Mouse (Mus musculus): ENCODE data around the gene Sv2a. TPM values are rescaled to one million over a fixed set of nuclear protein-coding genes. Genes with fewer than 3 reads are reported as not detected.
"Not testable (repeated sequence)": the region's sequence is repeated elsewhere in the genome, so short reads cannot be mapped to it uniquely, and the experiment has no call there.

Sv2a gene
- polyA plus RNA-seq, 1 experiment: 136 TPM

DNA sequence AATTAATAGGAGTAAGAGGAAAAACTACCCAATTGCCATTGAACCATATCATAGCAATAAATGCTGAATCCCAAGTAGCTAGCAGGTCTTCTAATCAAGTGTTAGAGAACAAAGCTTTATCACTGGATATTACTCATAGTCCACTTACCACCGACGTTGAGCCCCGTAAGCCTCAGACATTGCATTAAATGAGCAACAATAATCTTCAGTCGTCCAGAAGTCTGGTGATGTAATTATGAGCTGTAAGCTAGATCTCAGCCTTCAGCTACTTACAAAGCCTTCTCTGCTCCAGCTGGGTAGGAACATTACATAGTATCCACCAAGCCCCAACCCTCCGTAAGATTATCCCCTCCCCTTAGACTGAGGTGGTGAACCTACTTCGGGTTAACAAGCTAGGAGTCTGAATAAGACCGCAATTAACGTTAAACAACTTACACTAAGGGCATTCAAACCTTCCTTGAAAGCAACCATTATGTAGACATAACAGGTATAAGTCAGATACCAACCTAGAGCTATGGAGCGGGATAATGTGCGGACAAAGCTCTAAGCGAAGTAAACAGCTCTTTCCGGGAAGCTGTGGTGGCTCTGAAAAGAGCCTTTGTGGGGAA is 57.1 kb downstream of the Sv2a start:
- DNase-seq (ENCODE audit: low read depth): peak; percentile 41
- TF ChIP-seq CTCF (IDR thresholded peaks at IDR 0.05; ENCODE audit: borderline replicate concordance, extremely low read depth, insufficient read depth, insufficient read length): no peak
- no peak for TF ChIP-seq POLR2A (IDR thresholded peaks at IDR 0.05; ENCODE audit: borderline replicate concordance, extremely low read depth, insufficient read depth, insufficient read length, poor library complexity, severe bottlenecking)

DNA sequence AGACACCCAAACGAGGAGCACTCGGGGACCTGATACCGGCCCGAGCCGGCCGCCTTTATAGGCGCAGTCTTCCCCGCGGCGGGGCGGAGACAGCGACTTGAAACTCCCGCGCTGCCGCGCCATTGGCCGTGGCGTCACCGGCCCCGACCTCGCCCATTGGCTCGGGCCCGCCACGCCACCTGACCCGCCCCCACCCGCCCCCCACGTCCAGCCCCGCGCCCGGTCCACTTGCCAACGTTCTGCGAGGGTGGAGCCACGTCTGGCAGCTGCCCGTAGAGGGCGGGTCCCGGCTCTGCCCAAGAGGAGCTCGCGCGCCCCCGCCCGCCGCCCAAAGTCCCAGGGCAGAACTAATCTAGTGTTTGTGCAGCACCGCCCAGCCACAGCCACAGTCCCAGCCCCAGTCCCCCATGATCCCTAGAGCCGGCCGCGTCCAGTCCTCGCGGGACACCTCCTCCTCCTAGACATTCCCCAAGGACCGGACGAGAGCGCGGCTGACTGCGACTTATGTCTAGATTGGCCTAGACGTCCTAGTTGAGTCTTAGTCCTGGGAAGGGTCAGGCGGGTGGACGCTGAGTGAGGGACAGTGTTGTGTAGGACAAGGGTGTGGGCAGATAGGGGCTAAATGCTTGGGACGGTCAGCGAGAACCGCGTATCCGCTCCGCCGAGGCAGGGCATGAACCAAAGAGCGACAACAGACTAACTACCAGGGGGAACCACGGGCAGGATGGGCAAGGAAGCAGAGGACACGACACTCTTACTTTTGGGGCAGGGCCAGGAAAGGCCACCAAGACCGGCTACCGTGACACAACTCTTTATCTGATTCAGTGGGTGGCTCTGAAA is 58.2 kb downstream of the Sv2a start, which contains the start of gene Hist2h3c2:
Hist2h3c2 (minus strand) TSS at position 174 of the 840 bp plus-strand sequence.
- DNase-seq (ENCODE audit: low read depth): not testable (repeated sequence)

DNA sequence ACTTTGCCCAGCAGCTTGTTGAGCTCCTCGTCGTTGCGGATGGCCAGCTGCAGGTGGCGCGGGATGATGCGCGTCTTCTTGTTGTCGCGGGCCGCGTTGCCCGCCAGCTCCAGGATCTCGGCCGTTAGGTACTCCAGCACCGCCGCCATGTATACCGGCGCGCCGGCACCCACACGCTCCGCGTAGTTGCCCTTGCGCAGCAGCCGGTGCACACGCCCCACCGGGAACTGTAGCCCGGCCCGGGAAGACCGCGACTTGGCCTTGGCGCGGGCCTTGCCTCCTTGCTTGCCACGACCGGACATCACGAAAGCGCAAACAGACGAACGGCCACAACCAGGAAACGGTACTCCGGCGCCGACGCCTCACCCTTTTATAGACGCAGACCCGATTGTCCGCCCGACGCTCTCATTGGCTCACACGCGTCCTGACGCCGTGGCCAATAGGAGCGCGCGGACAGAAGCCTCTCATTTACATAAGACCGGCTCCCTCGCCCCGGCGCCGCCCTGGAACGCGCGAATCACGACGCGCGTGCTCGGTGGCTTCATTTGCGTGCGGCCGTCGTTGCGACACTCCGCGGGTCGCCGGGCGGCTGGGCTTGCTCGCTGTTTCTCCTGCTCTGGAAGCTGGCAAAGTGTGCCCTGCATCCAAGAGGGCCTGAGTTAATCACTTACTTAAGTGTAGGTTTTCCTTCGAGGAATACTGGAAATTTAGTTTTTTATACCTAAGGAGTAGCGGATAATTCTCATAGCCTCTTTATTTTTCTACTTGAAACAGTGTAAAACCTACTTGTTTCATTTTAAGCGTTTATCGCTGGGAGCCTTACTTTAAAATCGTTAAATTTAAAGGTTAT is 59.2 kb downstream of the Sv2a start, which contains the start of gene Hist2h2aa2:
Hist2h2aa2 (minus strand) TSS at position 328 of the 850 bp plus-strand sequence.
- DNase-seq (ENCODE audit: low read depth): peak; percentile 91

DNA sequence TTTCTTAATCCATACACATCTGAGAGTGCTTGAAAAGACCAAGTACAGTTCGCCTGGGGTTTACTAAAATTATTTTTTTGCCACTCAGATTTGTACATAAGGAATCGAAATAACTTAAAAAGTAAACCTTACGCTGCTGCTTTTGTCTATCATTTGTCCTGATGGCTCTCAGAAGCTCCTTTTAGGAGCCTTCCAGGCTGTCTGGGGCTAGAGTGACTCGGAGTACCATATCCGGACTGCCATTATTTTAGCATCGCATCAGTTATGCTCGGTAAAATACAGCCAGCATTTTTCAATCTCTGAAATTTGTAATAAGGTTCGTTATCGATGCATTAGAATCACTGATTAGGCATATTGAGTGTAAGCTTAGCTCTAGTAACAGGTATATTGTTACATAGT is 59.8 kb downstream of the Sv2a start:
- DNase-seq (ENCODE audit: low read depth): no peak
- TF ChIP-seq POLR2A (IDR thresholded peaks at IDR 0.05; ENCODE audit: borderline replicate concordance, extremely low read depth, insufficient read depth, insufficient read length, poor library complexity, severe bottlenecking) (no peak), CTCF (IDR thresholded peaks at IDR 0.05; ENCODE audit: borderline replicate concordance, extremely low read depth, insufficient read depth, insufficient read length) (no peak)

DNA sequence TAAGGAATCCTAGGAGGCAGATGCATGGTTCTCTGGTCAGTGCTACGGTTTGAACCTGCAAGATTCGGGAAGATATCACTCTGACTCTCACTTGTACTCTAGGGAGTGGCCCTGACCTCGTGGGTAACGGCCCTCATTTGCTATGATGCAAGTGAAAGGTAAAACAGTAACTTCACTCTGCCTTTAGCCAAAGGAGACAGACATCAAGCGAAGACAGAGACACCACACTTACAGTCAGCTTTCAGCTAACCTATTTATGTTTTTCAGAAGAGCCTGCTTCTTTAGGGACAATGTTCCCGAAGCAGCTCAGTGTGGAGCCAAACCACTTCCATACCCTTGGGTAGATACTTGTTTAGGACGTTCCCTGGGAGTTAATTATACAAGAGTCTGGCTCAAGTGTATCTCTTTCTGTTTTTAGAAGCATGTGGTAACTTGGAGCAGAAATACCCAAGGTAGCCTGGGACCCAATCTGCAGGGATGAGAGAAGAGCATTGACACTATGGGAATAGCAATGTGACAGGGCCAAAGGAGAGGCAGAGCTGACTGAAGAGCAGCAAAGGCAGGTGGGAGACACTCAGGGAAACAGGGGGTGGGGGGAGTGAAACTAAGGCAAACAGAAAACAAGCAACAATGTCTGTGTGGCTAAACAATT is 63.1 kb downstream of the Sv2a start:
- TF ChIP-seq POLR2A (IDR thresholded peaks at IDR 0.05; ENCODE audit: borderline replicate concordance, extremely low read depth, insufficient read depth, insufficient read length, poor library complexity, severe bottlenecking) (no peak), CTCF (IDR thresholded peaks at IDR 0.05; ENCODE audit: borderline replicate concordance, extremely low read depth, insufficient read depth, insufficient read length) (no peak)
- DNase-seq (ENCODE audit: low read depth): no peak

Other genes starting within 250 kb of the Sv2a start
- 180 and 199 TPM in 2 replicates for gene Plekho1, start 185.2 kb upstream of the Sv2a start, polyA plus RNA-seq (2012; rRNA removed)
- gene Vps45, start 122.7 kb upstream of the Sv2a start, polyA plus RNA-seq (2012; rRNA removed): 30.8 and 31.3 TPM in 2 replicates
- 7.0 and 8.6 TPM in 2 replicates for gene Otud7b, start 76.6 kb upstream of the Sv2a start, polyA plus RNA-seq (2012; rRNA removed)
- 10.1 and 10.2 TPM in 2 replicates for gene Mtmr11, start 19.1 kb upstream of the Sv2a start, polyA plus RNA-seq (2012; rRNA removed)
- 112 and 140 TPM in 2 replicates for gene Sf3b4, start 8.8 kb upstream of the Sv2a start, polyA plus RNA-seq (2012; rRNA removed)
- gene Bola1, start 38.6 kb downstream of the Sv2a start, polyA plus RNA-seq (2012; rRNA removed): 48.1 and 54.5 TPM in 2 replicates
- gene Hist2h2ab, start 38.7 kb downstream of the Sv2a start, polyA plus RNA-seq (2012; rRNA removed): 2.2 and 10.2 TPM in 2 replicates
- 8.3 and 12.6 TPM in 2 replicates for gene Hist2h2ac, start 39.7 kb downstream of the Sv2a start, polyA plus RNA-seq (2012; rRNA removed)
- 12.3 and 19.6 TPM in 2 replicates for gene Hist2h2be, start 40.0 kb downstream of the Sv2a start, polyA plus RNA-seq (2012; rRNA removed)
- 62.0 and 84.4 TPM in 2 replicates for gene Hist2h3c2, start 58.0 kb downstream of the Sv2a start, polyA plus RNA-seq (2012; rRNA removed)
- gene Hist2h2aa2, start 59.1 kb downstream of the Sv2a start, polyA plus RNA-seq (2012; rRNA removed): 7.9 and 27.8 TPM in 2 replicates
- 90.6 and 97.0 TPM in 2 replicates for gene Hist2h2aa1, start 64.3 kb downstream of the Sv2a start, polyA plus RNA-seq (2012; rRNA removed)
- not detected in 2 replicates for gene Hist2h3c1, start 65.5 kb downstream of the Sv2a start, polyA plus RNA-seq (2012; rRNA removed)
- gene Hist2h4, start 82.2 kb downstream of the Sv2a start, polyA plus RNA-seq (2012; rRNA removed): 5.9 and 7.0 TPM in 2 replicates
- 76.5 and 89.8 TPM in 2 replicates for gene Hist2h3b, start 87.5 kb downstream of the Sv2a start, polyA plus RNA-seq (2012; rRNA removed)
- gene Hist2h2bb, start 88.6 kb downstream of the Sv2a start, polyA plus RNA-seq (2012; rRNA removed): 9.3 and 14.5 TPM in 2 replicates
- 1.4 and 1.8 TPM in 2 replicates for gene Fcgr1, start 112.8 kb downstream of the Sv2a start, polyA plus RNA-seq (2012; rRNA removed)

All from brain, embryonic 14.5 days (tissue).